Mouse (Mus musculus): ENCODE measurements around the gene Rpl13a. TPM values are rescaled to one million over a fixed set of nuclear protein-coding genes. Genes with fewer than 3 reads are reported as not detected.

The Rpl13a gene
- polyA plus RNA-seq, 1 experiment from 2014 or later = 1,333 TPM

- H3K27me3 ChIP-seq = no peaks in the 10 kb centered on the region
- ChIA-PET CTCF (no interaction called here), POLR2A (interaction anchor here (1.2 kb wide), 1 partner anchor 9 kb away, joined by 3 read pairs; no protein-coding TSS in a partner anchor)
- in situ Hi-C loops (cut with MboI; ENCODE audit: low pct_unique_long_range_greater_than_20kb) = no loop called here
- no peak for DNase-seq (ENCODE audit: low read depth, low spot score)
- no peak for ATAC-seq
- TF ChIP-seq CTCF (IDR thresholded peaks at IDR 0.05) = no peak
Measured at GRCm38 (mm10) chr7:45092828-45093515, 35.6 kb downstream of the Rpl13a start.

GRCm38 (mm10) chr7:45092048-45092447 is 36.5 kb downstream of the Rpl13a start, which contains the start of gene Rcn3:
Gene Rcn3 (minus strand): TSS chr7:45092221.
- in situ Hi-C loops (cut with MboI; ENCODE audit: low pct_unique_long_range_greater_than_20kb) = no loop called here
- no peak for TF ChIP-seq CTCF (IDR thresholded peaks at IDR 0.05)
- ATAC-seq = no peak
- no peaks in the 10 kb centered on the region for H3K27me3 ChIP-seq
- no peak for DNase-seq (ENCODE audit: low read depth, low spot score)
- CTCF ChIA-PET = interaction anchor here (1.2 kb wide), 1 partner anchor 24 kb away, joined by 5 read pairs; no protein-coding TSS in a partner anchor
- POLR2A ChIA-PET = no interaction called here

- no peak for DNase-seq (ENCODE audit: low read depth, low spot score)
Measured at GRCm38 (mm10) chr7:45091001-45091990, 37.3 kb downstream of the Rpl13a start.

GRCm38 (mm10) chr7:45090251-45090977 is 38.1 kb downstream of the Rpl13a start:
- in situ Hi-C loops (cut with MboI; ENCODE audit: low pct_unique_long_range_greater_than_20kb) = no loop called here

More at GRCm38 (mm10) chr7:45091001-45091990, 37.3 kb downstream of the Rpl13a start:
- H3K27me3 ChIP-seq = no peaks in the 10 kb centered on the region
- ChIA-PET POLR2A (no interaction called here), CTCF (interaction anchor here (1.2 kb wide), 1 partner anchor 23 kb away, joined by 5 read pairs; no protein-coding TSS in a partner anchor)
- no peak for ATAC-seq
- TF ChIP-seq CTCF (IDR thresholded peaks at IDR 0.05) = no peak
- in situ Hi-C loops (cut with MboI; ENCODE audit: low pct_unique_long_range_greater_than_20kb) = no loop called here

GRCm38 (mm10) chr7:45088597-45088996 is 40.0 kb downstream of the Rpl13a start:
- ChIA-PET POLR2A (no interaction called here), CTCF (no interaction called here)
- ATAC-seq (no peak), DNase-seq (ENCODE audit: low read depth, low spot score) (no peak)
- no peaks in the 10 kb centered on the region for H3K27me3 ChIP-seq
- TF ChIP-seq CTCF (IDR thresholded peaks at IDR 0.05) = no peak
- in situ Hi-C loops (cut with MboI; ENCODE audit: low pct_unique_long_range_greater_than_20kb) = loop anchor here (5.0 kb wide), 1 partner anchor 34 kb away; the partner anchor contains the start of gene Rps11

More at GRCm38 (mm10) chr7:45090251-45090977, 38.1 kb downstream of the Rpl13a start:
- no peak for TF ChIP-seq CTCF (IDR thresholded peaks at IDR 0.05)
- no peaks in the 10 kb centered on the region for H3K27me3 ChIP-seq
- ChIA-PET CTCF (no interaction called here), POLR2A (no interaction called here)
- no peak for ATAC-seq
- no peak for DNase-seq (ENCODE audit: low read depth, low spot score)

- in situ Hi-C loops (cut with MboI; ENCODE audit: low pct_unique_long_range_greater_than_20kb) = loop anchor here (5.0 kb wide), 1 partner anchor 36 kb away; the partner anchor contains the start of gene Rps11
- no peak for TF ChIP-seq CTCF (IDR thresholded peaks at IDR 0.05)
- DNase-seq (ENCODE audit: low read depth, low spot score) = no peak
Measured at GRCm38 (mm10) chr7:45086084-45086483, 42.5 kb downstream of the Rpl13a start.

GRCm38 (mm10) chr7:45083300-45083890 is 45.2 kb downstream of the Rpl13a start:
- CTCF ChIA-PET = interaction anchor here (1.3 kb wide), 1 partner anchor 14 kb away, joined by 3 read pairs; no protein-coding TSS in a partner anchor
- ATAC-seq (no peak), DNase-seq (ENCODE audit: low read depth, low spot score) (no peak)
- H3K27me3 ChIP-seq = no peaks in the 10 kb centered on the region
- in situ Hi-C loops (cut with MboI; ENCODE audit: low pct_unique_long_range_greater_than_20kb) = no loop called here
- POLR2A ChIA-PET = no interaction called here
- no peak for TF ChIP-seq CTCF (IDR thresholded peaks at IDR 0.05)

More at GRCm38 (mm10) chr7:45086084-45086483, 42.5 kb downstream of the Rpl13a start:
- POLR2A ChIA-PET = no interaction called here
- CTCF ChIA-PET = no interaction called here
- no peak for ATAC-seq
- no peaks in the 10 kb centered on the region for H3K27me3 ChIP-seq

- in situ Hi-C loops (cut with MboI; ENCODE audit: low pct_unique_long_range_greater_than_20kb) = no loop called here
- no peaks in the 10 kb centered on the region for H3K27me3 ChIP-seq
- DNase-seq (ENCODE audit: low read depth, low spot score) = no peak
- POLR2A ChIA-PET = no interaction called here
- no peak for ATAC-seq
- CTCF ChIA-PET = interaction anchor here (1.3 kb wide), 1 partner anchor 15 kb away, joined by 3 read pairs; no protein-coding TSS in a partner anchor
- TF ChIP-seq CTCF (IDR thresholded peaks at IDR 0.05) = no peak
Measured at GRCm38 (mm10) chr7:45082401-45083299, 45.9 kb downstream of the Rpl13a start.

- CTCF ChIA-PET = interaction anchor here (1.1 to 1.7 kb wide), 3 partner anchors 8 to 95 kb away, joined by 4 to 7 read pairs (median 4); partner anchors contain the start of gene Prmt1
Measured at GRCm38 (mm10) chr7:45081016-45081415, 47.5 kb downstream of the Rpl13a start.

More at GRCm38 (mm10) chr7:45081016-45081415, 47.5 kb downstream of the Rpl13a start:
- ATAC-seq (no peak), DNase-seq (ENCODE audit: low read depth, low spot score) (no peak)
- TF ChIP-seq CTCF (IDR thresholded peaks at IDR 0.05) = no peak
- no peaks in the 10 kb centered on the region for H3K27me3 ChIP-seq
- POLR2A ChIA-PET = no interaction called here
- in situ Hi-C loops (cut with MboI; ENCODE audit: low pct_unique_long_range_greater_than_20kb) = no loop called here
